Mouse (Mus musculus) liver, embryonic 18 days (tissue): Measurements from ENCODE around the gene Tube1. TPM values are rescaled to one million over a fixed set of nuclear protein-coding genes. Genes with fewer than 3 reads are reported as not detected.

ENCODE experiments used
- polyA plus RNA-seq: library from polyadenylated mRNA; depleted of rRNA; stranded (reverse); fragments of >200 nt; gene quantifications from 2 replicates; pipeline ENCODE4 v1.2.3, GENCODE M21; 2012; rRNA removed

Gene Tube1
- polyA plus RNA-seq: 2.9 TPM in 2 replicates

DNA sequence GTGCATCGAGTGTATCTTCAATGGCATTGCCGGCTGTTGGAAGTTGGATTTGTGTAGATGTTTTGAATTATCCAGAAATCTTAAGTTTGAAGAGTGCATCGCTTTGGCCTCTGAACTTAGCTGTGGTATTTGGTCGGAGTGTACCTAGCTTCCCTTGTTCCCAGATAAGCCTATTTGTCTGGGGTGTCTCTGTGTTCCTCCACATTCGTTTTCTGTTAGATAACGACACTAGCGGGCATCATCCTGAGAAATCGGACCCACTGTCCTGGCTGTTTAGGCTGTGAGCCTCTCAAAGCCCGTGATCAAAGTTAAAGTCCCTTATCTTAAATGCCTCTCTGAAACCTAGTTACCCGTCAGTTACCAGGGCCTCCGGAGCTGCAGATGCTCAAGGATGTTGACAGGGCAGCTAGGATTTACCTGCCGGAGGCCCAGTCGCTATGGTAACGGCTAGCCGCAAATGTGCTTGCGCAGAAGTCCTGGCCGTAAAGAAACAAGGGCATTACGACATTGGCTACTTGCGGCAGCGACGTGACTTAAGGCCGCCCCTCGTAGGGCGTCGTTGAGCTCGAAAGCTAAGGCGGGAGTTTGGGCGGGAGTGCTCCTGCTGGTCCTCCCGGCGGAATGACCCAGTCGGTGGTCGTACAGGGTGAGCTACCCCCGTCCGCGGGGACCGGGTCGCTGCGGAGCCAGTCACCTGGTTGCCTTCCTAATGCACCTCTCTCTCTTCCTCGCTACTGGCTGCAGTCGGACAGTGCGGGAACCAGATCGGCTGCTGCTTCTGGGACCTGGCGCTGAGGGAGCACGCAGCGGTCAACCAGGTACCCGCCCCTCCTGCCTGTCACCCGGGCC lies at the start of gene Tube1, which contains the start of gene Fam229b:
Tube1 (plus strand) TSS at position 515 of the 849 bp plus-strand sequence.
Fam229b (minus strand) TSS at position 453 of the 849 bp plus-strand sequence.

GRCm38 (mm10) chr10:39163694-39164093 lies 29.9 kb downstream of the Tube1 start, which contains the start of gene Ccn6:
Ccn6 (minus strand) TSS chr10:39163794.

Other genes with a start within 250 kb of the Tube1 start
- 1.4 and 1.8 TPM in 2 replicates for gene Lama4, start 168.5 kb upstream of the Tube1 start, polyA plus RNA-seq
- gene Fam229b, start 62 bp upstream of the Tube1 start, polyA plus RNA-seq: 0.23 and 0.34 TPM in 2 replicates
- gene Ccn6, start 29.8 kb downstream of the Tube1 start, polyA plus RNA-seq: 0.02 and 0.04 TPM in 2 replicates
- gene Fyn, start 234.9 kb downstream of the Tube1 start, polyA plus RNA-seq: 7.9 and 8.5 TPM in 2 replicates